Mouse (Mus musculus) forelimb bud, embryonic 11.5 days (tissue): ENCODE measurements around the gene Ddi2.
"Not testable (repeated sequence)": the region's sequence is repeated elsewhere in the genome, so short reads cannot be mapped to it uniquely, and the experiment has no call there.

Source experiments
- DNase-seq: peaks from one replicate; pipeline ENCODE4 v3.0.0-alpha.2; 2012; ENCODE audit warnings: low read depth, low spot score

Gene Ddi2

GRCm38 (mm10) chr4:141722731-141723672, at the start of gene Ddi2:
Gene Ddi2, minus strand, starts transcription at chr4:141723419.
- DNase-seq: peak; percentile 82

- not testable (repeated sequence) for DNase-seq
Observed at GRCm38 (mm10) chr4:141773019-141773418, 49.8 kb upstream of the Ddi2 start.

- DNase-seq: no peak
Observed at GRCm38 (mm10) chr4:141771823-141772222, 48.6 kb upstream of the Ddi2 start.

- no peak for DNase-seq
Observed at GRCm38 (mm10) chr4:141769501-141770160, 46.4 kb upstream of the Ddi2 start.

GRCm38 (mm10) chr4:141767353-141768036, 44.3 kb upstream of the Ddi2 start:
- no peak for DNase-seq

GRCm38 (mm10) chr4:141766668-141767352, 43.6 kb upstream of the Ddi2 start:
- DNase-seq: no peak

- no peak for DNase-seq
Observed at GRCm38 (mm10) chr4:141766316-141766667, 43.1 kb upstream of the Ddi2 start.

- no peak for DNase-seq
Observed at GRCm38 (mm10) chr4:141765008-141765407, 41.8 kb upstream of the Ddi2 start.

GRCm38 (mm10) chr4:141763476-141763875, 40.3 kb upstream of the Ddi2 start:
- no peak for DNase-seq

GRCm38 (mm10) chr4:141762102-141762598, 38.9 kb upstream of the Ddi2 start:
- no peak for DNase-seq

GRCm38 (mm10) chr4:141760942-141761341, 37.7 kb upstream of the Ddi2 start:
- no peak for DNase-seq

- no peak for DNase-seq
Observed at GRCm38 (mm10) chr4:141758874-141759542, 35.8 kb upstream of the Ddi2 start.

- DNase-seq: no peak
Observed at GRCm38 (mm10) chr4:141757124-141757523, 33.9 kb upstream of the Ddi2 start.

GRCm38 (mm10) chr4:141755375-141755930, 32.2 kb upstream of the Ddi2 start:
- no peak for DNase-seq

GRCm38 (mm10) chr4:141752076-141752421, 28.8 kb upstream of the Ddi2 start:
- DNase-seq: no peak

GRCm38 (mm10) chr4:141751419-141752075, 28.3 kb upstream of the Ddi2 start:
- DNase-seq: no peak

- no peak for DNase-seq
Observed at GRCm38 (mm10) chr4:141750826-141751225, 27.6 kb upstream of the Ddi2 start.

GRCm38 (mm10) chr4:141749557-141749956, 26.3 kb upstream of the Ddi2 start:
- DNase-seq: no peak

- DNase-seq: no peak
Observed at GRCm38 (mm10) chr4:141746578-141747346, 23.5 kb upstream of the Ddi2 start, which contains the start of gene Agmat. Gene Agmat, plus strand, starts transcription at chr4:141746672.
